Mouse (Mus musculus): ENCODE data around the gene Fanca.
A peak's percentile ranks its signal among the peaks of the same experiment; 100 is the strongest.
"Not testable (repeated sequence)": the region's sequence is repeated elsewhere in the genome, so short reads cannot be mapped to it uniquely, and the experiment has no call there.

The Fanca gene

DNA sequence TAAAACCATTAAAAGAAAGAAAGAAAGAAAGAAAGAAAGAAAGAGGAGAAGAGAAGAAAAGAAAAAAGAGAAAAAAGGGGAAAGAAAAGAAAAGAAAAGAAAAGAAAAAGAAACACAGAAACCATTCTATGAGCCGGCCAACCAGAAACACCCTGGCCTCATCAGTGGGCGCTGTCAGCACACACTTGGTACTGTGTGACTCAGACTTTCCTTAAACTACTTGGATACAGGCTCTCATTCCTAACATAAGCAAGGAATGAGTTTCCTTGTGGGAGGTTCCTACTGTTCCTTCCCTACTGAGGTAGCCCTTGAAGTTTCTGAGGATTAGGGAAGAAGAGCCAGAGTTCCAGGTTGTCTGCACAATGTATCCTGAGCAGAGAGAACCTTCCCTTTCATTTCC, 12.9 kb upstream of the Fanca start:
- no peak for DNase-seq (ENCODE audit: low spot score in 2 of 2)

- DNase-seq (ENCODE audit: low spot score in 2 of 2) = no peak
These were observed 12.3 kb upstream of the Fanca start for GRCm38 (mm10) chr8:123330701-123331100.

GRCm38 (mm10) chr8:123329961-123330360, 11.6 kb upstream of the Fanca start:
- DNase-seq (ENCODE audit: low spot score in 2 of 2) = no peak

GRCm38 (mm10) chr8:123329350-123329749, 11.0 kb upstream of the Fanca start:
- DNase-seq (ENCODE audit: low spot score in 2 of 2) = no peak

DNA sequence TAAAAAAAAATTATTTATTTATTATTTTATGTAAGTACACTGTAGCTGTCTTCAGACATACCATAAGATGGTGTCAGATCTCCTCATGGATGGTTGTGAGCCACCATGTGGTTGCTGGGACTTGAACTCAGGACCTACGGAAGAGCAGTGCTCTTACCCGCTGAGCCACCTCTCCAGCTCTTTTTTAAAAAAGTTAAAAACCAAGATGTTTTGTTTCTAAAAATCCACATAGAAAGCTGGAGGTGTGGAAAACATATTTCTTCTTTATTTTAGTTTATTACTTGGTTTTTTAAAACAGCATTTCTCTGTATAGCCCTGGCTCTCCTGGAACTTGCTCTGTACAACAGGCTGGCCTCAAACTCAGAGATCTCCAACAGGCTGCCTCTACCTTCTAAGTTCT, 10.2 kb upstream of the Fanca start:
- DNase-seq (ENCODE audit: low spot score in 2 of 2) = no peak

DNA sequence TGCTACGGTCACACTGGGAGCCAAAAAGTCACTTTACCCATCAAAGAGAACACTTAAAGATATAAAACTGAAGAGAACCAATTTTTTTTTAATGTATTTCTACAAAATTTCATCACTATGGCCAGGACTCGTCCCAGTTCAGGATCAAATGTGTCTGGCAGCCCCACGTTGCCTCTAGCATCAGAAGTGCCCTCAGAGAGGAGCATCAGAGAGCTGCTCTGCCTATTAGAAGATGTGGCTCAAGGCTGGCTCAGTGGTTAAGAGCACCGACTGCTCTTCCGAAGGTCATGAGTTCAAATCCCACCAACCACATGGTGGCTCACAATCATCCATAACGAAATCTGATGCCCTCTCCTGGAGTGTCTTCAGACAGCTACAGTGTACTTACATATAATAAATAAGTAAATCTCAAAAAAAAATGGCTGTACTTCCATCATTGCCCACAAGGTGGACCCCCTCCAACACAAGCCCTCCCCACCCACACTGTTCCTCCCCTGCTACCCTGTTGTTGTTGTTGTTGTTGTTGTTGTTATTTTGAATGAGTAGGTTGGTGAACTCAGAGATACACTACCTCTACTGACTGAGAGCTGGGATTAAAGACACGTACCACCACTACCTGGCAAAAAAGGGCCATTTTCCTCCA, 1.3 kb upstream of the Fanca start:
- DNase-seq (ENCODE audit: low spot score in 2 of 2) = no peak

- no peak for DNase-seq (ENCODE audit: low spot score in 2 of 2)
These were observed 452 bp downstream of the Fanca start for GRCm38 (mm10) chr8:123317781-123318466.

GRCm38 (mm10) chr8:123308738-123309137, 9.6 kb downstream of the Fanca start:
- DNase-seq (ENCODE audit: low spot score in 2 of 2) = no peak

DNA sequence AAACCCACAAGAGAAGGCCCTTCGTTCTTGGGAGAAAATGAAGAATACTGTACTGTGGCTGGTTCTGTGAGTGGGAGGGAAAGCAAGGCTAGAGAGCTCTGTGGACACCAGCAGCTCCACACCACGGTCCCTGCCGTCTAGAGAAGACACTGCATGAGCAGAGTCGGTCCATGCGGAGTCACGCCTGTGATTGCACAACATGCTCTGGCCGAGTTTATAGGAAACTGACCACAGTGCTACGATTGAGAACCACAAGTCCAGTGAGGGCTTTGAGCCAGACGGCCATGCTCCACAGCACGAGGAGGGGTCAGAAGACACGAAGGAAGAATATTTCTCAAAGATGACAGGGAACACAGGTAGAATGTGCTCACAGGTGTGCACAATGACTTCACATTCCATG, 20.1 kb downstream of the Fanca start:
- no peak for DNase-seq (ENCODE audit: low spot score in 2 of 2)

DNA sequence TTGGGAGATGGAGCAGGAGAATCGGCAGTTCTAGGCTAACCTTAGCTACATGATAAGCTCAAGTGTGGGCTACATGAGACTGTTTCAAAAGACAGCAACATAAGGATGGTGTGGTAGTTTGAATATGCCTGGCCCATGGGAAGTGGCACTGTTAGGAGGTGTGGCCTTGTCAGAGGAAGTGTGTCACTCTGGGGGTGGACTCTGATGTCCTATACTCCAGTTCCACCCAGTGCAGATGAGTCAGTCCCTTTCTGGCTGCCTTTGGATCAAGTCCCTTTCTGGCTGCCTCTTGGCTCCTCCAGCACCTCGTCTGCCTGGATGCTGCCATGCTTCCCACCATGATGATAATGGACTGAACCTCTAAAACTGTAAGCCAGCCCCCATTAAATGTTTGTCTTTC, 25.6 kb downstream of the Fanca start:
- no peak for DNase-seq (ENCODE audit: low spot score in 2 of 2)

DNA sequence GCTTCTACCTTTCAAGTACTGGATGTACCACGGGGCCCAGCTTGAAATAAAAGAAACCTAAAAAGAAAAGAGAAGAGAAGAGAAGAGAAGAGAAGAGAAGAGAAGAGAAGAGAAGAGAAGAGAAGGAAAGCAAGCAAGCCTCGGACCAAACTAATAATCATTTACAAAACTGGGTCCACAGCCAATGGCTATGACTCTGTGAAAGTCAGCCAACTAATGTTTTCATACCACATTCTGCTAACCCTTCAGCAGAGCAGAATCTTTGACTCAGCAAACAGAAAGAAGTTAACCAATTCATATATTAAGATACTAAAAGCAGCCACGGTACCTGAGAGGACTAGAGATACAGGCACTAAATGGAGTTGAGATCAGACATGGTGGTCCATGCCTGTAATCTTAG, 26.1 kb downstream of the Fanca start:
- DNase-seq (ENCODE audit: low spot score in 2 of 2) = no peak

DNA sequence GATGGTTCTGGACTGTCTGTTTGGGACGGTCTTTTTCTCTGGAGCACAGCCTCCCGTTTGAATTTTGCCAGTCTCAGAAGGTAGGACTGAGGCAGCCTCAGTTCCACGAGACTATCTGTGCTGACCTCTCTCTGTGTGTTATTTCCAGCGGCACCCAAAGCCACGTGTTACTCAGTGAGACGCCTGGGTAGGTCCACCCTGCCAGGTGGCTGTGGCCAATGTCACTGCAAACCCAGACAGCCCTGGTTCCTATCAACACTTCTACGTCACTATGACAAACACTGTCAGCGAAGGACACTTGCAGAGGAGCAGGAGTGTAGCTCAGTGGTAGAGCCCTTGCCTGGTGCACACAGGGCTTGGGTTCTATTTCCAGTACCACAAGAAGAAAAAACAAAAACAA, 26.7 kb downstream of the Fanca start:
- no peak for DNase-seq (ENCODE audit: low spot score in 2 of 2)

DNA sequence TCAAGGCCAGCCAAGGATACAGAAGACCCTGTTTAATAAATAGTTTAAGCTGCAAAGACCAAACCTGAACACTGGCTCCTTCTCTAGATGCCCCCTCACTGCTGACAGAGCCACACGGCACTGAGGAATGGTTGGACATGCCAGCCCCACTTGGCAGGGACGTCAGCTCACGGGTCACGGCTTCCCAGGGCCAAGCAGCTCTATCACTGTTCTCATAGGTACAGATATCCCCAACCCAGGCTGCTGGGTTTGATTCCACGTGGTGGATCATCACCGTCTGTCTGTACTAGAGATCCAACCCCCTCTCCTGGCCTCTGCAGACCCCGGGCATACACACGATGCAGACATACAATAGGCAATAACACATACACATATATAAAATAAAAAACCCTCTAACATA, 27.7 kb downstream of the Fanca start:
- DNase-seq (ENCODE audit: low spot score in 2 of 2) = no peak

DNA sequence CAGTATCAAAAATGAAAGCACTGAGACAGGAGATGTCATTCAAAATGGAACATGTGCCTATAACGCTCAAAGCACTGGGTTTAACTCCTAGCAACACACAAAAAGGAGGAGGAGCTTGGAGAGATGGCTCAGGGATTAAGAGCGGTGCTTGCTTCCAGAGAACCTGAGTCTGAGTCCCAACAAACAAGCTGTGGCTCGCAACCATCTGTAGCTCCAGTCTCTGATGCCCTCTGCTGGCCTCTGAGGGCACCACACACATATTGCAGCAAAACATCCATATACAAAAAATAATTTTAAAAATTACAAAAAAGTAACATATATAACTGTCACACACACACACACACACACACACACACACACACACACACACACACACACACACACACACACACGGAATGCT, 28.2 kb downstream of the Fanca start:
- peak; percentile 45 to 62 for DNase-seq (ENCODE audit: low spot score in 2 of 2)

DNA sequence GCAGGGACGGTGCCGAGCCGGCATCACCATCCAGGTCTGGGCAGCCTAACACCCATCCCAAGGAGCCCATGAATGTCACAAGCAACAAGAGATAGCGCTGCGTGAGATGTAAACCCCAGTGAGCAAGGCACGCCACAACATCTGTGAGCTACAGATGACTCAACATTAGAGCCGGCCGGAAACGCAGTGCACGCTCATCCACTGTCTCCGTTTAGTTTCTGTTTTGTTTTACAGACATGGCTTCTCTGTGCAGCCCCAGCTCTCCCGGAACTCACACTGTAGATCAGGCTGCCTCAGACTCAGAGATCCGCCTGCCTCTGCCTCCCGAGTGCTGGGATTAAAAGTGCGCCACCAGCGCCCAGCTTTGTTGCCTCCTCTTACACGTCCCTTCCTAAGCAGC, 31.0 kb downstream of the Fanca start:
- no peak for DNase-seq (ENCODE audit: low spot score in 2 of 2)

GRCm38 (mm10) chr8:123284493-123284892, 33.9 kb downstream of the Fanca start:
- no peak for DNase-seq (ENCODE audit: low spot score in 2 of 2)

GRCm38 (mm10) chr8:123283991-123284390, 34.4 kb downstream of the Fanca start:
- no peak for DNase-seq (ENCODE audit: low spot score in 2 of 2)

DNA sequence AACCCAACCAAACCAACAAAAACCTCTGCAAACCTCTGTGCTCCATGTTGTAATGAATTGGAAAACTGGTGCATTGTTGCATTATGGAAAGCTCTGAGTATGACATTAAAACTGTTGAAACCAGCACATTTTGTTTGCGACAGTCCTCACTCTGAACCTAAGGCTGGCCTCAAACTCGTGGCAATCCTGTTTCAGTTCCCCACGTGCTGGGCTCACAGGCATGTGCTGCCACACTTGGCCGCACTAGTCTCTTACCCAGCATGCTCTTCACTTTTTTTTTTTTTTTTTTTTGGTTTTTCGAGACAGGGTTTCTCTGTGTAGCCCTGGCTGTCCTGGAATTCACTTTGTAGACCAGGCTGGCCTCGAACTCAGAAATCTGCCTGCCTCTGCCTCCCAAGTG, 35.4 kb downstream of the Fanca start:
- not testable (repeated sequence) for DNase-seq (ENCODE audit: low spot score in 2 of 2)

DNA sequence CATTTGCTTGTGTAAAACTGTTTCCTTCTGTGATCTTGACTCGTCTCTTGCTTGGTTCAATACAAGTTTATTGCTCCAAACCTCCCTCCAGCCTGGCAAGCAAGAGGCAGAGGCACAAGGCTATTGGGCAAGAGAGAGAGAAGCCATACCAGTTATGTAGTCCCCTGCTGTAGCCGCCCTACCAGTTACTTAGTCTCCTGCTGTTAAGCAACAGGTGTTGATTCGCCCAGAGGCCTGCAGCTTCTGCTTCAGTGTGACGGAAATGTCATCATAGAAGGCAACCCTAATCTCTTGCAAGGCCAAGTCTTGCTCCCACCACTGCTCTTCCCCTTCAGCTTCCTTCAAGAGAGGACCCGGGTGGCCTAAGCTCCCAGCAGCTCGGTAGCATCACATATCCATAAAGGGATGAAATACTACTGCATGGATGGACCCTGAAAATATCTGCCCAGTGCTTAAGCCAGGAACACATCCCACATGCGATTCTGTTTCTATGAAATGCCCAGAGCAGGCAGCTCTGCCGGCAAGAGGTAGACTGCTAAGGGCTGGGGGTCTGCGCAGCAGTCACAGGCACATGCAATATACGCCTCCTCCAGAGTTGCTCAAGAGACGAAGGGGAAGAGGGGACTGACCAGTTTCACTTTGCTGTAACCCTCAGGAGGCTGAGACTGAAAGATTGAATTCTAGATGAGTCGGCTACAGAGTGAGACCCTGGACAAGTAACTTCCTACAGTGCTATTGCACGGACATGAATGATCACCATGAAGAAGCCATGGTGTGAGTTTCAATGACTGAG, 37.9 kb downstream of the Fanca start:
- no peak for DNase-seq (ENCODE audit: low spot score in 2 of 2)

DNA sequence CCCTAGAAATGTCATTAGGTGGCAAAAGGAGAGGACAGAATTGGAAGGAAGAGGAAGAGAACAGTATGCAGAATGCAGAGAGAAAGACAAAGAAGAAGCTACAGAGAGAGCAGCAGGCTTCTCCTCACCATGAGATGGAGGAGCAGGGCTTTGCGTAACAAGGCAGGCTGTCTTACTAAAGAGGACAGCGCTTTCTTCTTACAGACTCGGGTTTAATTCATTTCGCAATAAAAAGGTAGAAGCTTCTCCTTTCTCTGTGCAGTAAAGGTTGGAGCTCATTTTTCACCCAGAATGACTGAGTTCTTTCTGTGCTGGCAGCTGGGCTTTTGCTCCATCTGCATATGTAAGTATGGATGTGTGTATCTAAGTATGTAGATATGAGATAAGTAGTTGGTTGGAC, 38.5 kb downstream of the Fanca start:
- DNase-seq (ENCODE audit: low spot score in 2 of 2) = no peak

- no peak for DNase-seq (ENCODE audit: low spot score in 2 of 2)
These were observed 39.9 kb downstream of the Fanca start for GRCm38 (mm10) chr8:123278445-123278844.

DNA sequence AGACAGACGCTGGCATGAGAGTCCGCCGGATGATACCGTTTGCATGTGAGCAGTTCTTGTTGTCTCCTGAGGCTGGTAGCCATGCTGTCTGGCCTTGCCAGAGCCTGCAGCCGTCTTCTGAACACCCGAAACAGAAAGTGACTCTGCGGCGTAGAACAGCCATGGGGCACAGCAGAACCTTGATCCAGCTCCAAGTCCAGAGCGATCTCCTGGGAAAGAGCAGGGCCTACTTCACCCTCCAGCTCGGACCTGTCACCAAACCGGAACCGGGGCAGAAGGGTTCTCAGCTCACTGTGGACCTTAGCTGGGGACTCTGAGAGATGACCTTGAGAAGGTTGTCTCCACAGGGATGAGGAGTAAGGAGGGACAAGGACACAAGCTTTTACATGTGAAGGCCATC, 43.3 kb downstream of the Fanca start:
- DNase-seq (ENCODE audit: low spot score in 2 of 2) = no peak

GRCm38 (mm10) chr8:123274447-123274846, 43.9 kb downstream of the Fanca start:
- no peak for DNase-seq (ENCODE audit: low spot score in 2 of 2)
